Mouse (Mus musculus) layer of hippocampus, postnatal 36 days (tissue): ENCODE results near the gene Arhgap10. TPM values are rescaled to one million over a fixed set of nuclear protein-coding genes. Genes with fewer than 3 reads are reported as not detected.
"Not testable (repeated sequence)": the region's sequence is repeated elsewhere in the genome, so short reads cannot be mapped to it uniquely, and the experiment has no call there.

Experiments
- DNase-seq, 2 experiments: peaks; one replicate each; pipeline ENCODE4 v3.0.0; 2022
- total RNA-seq, 2 experiments: library from RNA; stranded (reverse); gene quantifications; 2 replicates each; pipeline ENCODE4 v1.2.3; 2021

Arhgap10 gene
- total RNA-seq, 2 experiments from 2014 or later = 7.8 to 8.9 TPM

DNA sequence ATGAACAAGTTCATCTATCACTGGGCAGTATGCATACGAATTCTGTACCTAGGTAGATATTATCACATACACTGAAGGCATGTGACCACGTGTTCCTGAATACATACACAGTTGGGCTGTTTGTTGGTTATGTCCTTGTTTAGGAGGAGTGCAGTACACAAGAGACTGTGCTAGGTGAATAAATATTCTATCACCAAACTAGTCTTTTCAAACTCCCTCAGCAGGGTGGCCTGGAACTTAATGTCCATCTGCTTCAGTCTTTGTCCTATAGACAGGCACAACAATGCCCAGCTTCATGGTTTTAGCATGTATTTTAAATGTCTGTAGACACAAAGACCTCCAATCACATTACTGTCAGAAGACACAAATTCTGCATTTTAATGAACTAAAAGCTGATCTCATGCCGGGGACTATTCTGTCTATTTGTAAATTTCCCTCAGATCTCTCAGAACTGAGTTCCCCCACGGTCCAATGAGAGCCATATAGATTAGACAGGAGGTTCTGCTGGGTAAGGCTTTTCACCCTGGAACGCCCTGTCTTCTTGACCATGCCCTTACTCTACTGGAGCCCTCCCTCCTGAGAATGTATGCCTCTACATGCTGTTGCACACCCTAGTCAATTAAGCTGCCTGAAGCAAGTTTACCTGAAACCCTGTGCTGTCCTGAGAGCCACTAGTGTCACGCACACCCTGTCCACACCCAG, 177.6 kb downstream of the Arhgap10 start:
- no peak for DNase-seq

DNA sequence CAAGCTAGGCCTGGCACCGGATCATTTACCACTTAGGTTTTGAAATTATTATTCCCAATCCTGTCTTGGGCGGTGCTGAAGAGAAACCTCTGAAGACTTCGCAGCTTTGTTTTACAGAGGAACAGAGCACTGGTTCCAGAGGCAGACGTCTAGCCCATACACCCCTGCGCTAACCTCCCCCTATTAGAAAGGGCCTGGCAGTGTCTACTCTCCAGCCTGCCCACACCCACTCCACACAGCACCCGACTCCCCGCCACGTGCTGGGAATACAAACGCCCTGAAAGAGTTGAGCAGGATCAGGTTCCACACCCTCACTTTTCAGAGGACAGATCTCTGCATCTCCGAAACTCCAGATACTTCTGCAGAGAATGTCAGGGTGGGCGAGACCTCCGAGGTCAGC, 180.5 kb downstream of the Arhgap10 start:
- no peak for DNase-seq

DNA sequence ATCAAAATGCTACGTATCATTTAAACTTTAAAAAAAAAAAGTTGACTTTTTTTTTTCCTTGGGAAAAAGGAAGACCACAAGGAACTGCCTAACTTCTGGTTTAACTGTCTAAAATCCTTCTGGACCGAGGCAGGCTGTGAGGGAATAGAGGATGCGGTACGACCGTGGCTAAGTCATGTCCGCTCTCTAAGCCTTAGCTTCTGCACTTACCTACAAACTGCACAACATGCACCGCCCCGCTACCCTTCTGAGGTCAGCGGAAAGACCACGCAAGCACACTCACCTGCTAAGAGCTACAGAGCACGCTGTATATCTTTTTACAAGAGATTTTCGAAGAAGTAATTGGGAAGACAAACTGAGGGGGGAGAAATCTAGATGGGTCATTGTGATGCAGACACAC, 186.6 kb downstream of the Arhgap10 start:
- no peak for DNase-seq

DNA sequence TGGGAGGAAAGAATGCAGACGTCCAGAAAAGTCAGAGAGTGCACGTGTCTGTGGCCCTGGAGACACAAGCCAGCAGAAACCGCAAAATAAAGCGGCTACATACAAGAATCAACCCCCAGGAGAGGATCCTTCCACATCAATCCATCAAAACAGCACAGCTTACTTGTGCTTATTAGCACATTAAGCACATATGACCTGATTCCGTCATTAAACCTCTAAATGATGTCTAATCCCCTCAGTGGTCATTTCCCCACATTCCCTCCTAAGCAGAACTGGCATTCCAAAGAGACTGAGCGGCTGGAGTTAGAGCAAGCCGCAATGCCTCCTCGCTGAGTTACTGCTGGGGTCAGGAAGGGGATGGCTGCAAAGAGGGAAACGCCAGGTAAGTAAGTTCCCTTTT, 187.4 kb downstream of the Arhgap10 start:
- no peak for DNase-seq

DNA sequence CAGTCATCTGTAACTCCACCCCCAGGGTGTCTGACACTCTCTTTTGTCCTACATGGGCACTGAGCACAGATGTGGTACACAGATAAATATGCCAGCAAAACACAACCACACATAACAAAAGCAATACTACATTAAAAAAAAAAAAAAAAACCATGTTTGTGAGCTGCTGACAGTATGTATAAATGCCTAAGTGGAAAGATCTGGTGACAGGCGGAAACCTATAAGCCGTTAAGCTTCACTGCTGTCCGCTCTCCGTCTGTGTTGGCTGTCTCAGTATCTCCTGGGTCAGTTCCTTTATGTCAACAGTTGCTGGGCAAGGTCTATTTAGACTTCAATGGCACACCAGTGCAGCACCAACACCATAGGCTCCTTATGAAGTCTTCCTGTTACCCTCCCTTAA, 188.0 kb downstream of the Arhgap10 start:
- no peak for DNase-seq

DNA sequence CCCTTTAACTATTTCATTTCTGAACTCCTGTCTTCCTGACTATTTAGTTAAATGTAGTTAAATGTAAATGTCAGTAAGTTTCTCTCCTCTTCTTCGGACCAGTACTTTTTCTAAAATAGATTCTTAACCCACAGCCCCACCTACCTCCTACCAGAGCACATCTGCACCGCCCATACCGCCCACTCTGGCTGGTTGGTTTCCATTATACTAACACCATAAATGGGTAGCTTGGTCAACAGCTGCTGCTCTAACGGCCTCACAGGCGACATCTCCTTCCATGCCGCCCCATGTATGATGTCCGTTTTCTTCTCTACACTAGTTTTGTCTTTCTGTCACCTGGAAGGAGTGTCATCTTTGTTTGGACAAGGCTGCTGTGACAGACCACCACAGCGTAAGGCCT, 189.3 kb downstream of the Arhgap10 start:
- DNase-seq = no peak

DNA sequence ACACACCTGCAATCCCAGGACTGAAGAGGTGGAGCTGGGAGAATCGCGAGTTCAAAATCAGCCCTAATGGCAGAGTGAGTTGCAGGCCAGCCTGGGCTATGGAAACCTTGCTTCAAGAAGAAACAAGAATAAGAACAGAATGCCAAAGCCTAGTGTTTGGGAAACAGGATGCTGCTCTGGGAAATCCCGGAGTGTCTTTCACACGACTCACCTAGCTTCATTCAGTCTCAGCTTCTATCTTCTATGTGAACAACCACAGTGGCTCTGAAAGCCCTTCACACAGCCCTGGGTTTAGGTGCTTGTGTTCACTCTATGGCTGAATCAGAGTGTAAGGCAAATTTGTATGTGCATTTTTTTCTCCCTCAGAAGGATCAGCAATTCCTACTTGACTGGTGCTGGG, 190.4 kb downstream of the Arhgap10 start:
- no peak for DNase-seq

DNA sequence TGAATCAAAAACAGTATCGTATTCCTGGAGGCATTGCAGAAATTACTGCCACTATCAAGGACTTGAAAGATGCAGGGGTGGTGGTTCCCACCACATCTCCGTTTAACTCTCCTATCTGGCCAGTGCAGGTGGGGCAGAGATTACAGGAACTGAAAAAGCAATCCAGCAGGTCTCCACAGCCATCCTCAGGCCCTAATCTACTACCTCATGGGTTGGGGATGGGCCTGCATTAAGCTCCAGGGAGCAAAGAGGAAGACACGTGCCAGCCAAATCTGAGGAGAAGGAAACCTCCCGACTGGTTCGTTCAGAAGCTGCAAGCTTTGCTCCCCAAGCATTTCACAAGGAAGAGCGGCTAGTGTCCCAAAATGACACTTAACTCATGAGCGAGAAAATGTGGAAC, 195.0 kb downstream of the Arhgap10 start:
- not testable (repeated sequence) for DNase-seq

DNA sequence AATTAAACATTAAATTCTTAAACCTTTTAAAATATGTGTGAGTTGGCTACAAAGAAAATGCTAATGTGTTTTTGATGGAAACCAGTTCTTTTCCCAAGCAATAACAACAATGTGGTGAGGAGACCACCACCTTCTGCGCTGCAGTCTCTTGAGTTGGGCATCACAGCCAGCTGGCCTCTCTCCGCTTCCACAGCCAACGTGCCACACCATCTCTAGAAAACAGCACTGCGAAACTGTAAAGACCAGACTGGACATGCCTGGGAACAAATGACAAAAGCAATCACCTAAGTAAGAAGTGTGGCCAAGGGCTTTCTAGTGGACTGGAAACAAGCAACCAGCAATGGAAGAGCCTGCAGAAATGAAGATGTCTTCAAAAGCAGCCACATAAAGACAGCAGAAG, 195.9 kb downstream of the Arhgap10 start:
- no peak for DNase-seq

DNA sequence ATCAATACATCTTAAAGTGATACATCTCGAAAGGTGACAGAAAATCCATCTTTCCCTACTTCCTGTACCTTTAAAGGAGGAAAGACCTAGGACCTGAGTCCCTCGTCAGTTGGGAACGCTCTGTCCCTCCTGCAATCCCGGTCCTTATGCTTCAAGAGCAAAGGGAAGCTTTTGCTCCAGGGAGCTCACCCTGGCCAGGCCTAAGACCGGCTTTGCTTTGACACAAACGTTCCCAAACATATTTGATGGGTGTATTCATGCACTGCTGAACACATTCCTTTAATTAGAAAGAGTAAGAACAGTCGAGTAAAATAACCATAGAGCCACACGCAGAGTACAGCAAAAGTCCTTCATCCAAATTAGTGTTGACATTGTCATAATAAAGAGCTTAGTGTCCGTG, 199.2 kb downstream of the Arhgap10 start:
- DNase-seq = no peak

DNA sequence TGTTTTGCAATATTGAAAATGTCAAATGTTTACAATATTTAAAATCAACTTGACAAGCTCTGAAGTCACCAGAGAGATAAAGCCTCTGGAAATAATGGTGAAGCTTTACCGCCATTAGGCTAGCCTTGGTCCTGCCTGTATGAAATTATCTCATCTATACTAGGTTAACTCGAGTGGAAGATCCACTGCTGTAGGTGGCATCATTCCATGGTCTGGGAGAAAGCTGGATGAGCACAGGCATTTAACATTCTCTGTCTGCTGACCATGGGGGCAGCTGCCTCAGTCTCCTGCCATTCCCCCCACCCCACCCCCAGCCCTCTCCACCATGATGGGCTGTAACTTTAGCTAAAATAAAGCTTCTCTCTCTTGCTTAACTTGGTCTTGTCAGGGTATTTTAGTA, 200.0 kb downstream of the Arhgap10 start:
- DNase-seq = no peak

DNA sequence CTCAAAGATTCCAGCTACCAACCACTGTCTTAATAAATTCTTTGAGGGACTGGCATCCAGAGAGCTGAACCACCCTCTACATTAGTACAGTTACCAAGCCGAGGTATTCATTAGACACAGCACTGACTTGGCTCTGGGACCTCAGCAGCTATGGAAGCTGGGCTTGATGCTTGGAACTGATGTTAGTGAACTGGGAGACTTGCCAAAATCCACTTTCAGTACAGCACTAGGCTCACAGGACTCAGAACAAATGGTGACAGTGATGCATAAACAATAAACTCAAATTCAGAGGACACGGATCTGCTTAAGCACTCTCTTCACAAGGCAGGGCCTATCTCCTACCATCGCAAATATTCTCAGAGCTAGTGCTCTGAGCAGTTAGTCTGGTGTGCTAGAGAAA, 204.8 kb downstream of the Arhgap10 start:
- no peak for DNase-seq

DNA sequence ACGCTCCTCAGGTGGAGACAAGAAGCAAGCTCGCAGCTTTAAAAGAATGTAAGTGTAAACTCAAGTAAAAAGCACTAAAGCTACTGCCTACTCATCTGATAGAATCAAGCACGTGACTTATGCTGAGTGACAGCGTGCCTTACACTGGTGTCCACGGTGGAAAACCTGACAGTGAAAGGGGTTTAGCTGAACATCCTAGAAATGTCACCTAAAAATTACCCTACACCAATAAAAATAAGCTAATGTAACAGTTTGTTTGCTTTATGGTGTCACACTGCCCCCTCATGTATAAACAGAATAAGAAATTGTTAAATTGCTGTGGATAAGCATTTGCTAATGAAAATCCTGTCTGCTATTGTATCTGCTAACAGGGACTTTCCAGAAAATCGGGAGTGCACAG, 206.0 kb downstream of the Arhgap10 start:
- no peak for DNase-seq

DNA sequence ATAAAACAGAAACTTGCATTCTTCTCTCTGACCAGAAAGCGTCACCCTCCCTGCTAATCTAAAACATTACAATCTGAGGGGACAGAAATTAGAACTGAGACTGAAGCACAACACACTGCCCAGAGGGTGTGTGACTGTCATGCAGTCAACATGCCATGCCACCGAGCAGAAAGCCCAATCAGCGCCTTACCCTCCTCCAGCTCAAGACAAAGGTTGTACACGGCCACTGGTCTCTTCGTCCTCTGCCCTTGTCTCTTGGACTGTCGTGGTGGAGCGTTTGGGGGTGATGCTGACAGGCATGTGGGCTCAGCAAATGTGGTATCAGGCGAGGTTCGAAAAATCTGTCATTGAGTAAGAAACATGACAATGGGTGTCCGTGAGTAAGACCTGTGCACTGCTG, 207.2 kb downstream of the Arhgap10 start:
- no peak for DNase-seq

DNA sequence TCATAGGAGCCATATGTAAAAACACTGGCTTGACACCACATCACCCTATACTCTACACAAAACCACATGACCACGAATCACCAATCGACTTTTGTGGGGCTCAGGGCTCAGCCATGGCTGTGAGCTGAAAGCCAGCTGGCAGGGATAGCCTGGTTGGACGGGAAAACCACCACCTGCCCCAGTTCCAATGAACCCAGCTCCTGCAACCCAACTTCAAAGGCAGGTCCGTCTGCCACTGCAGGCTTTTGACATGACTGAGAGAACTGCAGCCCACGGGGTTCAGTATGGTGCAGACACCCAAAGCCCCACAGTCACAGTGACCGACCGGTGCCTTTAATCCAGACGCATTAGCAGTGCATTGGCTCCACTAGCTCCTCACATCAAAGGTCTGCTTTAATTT, 207.7 kb downstream of the Arhgap10 start:
- no peak for DNase-seq

DNA sequence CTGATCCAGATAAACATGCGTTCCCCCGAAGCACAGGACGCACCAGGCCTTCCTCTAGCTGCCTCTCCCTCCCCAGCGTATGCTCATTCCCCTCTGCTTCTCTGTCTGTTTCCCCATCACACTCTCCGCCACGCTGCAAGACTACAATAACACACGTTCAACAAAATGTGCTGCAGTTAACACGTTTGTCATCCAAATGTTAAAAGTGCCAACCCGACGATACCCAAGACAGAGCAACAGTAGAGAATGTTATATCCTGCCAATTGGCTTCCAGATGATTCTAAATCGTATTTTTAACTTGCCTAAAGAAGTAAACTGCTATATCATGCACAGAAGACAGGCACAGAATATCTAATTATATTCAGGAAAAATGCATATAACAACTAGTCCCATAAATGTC, 223.2 kb downstream of the Arhgap10 start:
- peak in 1 of 2 experiments; percentile 27 for DNase-seq

DNA sequence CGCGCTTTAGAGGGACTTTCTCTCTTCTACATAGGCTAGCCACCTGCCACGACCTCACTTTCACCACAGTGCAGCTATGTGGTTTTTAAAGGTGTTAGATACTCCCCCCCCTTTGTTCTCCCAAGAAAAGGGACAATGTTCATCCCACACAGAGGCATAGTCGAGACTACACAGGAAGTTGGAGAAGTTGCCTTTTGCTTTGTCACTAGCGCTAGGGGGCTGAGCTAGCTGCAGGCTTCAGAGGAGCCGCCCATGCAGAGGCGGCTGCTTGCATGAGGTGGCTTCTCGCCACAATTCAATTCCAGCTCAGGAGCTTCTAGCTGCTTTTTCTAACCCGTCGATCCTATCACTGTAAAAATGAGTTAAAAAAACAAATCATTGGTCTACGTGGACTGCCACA, 225.1 kb downstream of the Arhgap10 start:
- no peak for DNase-seq

DNA sequence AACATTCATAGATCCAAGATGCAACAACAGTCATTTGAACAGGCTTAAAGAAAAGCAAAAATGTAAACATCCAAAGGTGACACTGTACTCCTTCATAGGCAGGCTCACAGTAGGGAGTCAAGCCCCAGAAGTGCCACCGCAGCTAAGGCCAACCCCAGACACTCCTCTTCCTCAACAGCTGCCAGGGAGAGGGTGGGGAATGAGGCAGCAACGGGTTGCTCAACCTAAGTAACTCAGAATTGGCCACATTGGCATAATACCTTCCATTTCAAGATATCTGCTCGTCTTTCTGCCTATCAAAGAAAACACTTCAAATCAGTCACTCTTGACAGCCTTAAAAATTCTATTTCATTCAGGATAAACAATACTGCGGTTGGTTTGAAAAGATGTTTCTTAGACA, 225.6 kb downstream of the Arhgap10 start:
- DNase-seq = no peak

DNA sequence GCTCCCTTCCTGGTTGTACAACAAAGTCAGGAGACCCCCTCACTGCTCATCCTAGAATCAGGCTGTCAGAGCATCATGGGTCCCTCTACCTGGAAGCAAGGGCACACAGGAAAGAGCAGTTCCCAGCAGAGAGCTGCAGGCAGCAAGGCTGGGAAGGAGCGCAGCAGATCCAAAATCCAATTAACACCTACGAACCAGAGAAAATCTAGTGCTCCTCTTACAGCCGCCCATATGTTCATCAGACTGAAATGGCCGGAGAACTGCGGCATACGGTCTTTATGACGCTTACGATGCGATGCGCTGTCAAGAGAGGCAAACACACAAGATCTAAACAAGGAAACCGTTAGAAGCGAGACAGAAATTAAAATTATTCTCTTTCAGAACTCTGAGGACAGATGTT, 229.3 kb downstream of the Arhgap10 start:
- DNase-seq = no peak

DNA sequence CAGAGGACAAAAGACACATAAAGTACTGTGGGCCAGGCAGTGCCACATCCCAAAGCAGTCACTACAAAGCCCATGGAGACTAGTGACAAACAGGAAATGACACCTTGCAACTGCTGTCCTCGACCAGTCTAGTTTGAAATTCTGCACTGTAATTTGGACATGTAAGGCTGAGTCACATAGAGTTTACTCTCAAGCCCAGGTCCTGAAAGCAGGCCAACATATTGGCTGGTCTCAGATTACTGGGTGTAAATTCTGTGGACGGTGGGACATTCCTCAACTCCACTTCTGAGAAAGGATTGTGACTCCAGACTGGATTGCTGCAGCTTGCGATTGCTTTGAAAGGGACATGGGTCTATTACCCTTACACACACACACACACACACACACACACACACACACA, 229.7 kb downstream of the Arhgap10 start:
- DNase-seq = no peak

DNA sequence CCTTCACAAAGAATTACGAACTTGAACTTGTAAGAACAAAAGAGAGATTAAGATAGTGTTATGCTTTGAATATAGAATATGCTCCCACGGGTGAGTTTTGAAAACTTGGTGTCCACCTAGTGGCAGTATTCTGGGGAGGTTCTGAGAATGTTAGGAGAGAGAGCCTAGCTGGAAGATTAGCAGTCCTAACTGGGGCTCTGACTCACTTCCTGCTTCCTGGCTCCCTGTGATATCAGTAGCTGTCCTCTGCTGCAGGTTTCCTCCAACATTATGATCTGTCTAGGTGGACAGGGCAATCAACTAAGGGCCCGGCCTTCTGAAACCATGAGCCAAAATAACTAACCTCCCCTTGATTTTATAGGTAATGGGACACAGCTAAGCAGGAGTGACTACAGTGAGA, 233.3 kb downstream of the Arhgap10 start:
- DNase-seq = no peak

DNA sequence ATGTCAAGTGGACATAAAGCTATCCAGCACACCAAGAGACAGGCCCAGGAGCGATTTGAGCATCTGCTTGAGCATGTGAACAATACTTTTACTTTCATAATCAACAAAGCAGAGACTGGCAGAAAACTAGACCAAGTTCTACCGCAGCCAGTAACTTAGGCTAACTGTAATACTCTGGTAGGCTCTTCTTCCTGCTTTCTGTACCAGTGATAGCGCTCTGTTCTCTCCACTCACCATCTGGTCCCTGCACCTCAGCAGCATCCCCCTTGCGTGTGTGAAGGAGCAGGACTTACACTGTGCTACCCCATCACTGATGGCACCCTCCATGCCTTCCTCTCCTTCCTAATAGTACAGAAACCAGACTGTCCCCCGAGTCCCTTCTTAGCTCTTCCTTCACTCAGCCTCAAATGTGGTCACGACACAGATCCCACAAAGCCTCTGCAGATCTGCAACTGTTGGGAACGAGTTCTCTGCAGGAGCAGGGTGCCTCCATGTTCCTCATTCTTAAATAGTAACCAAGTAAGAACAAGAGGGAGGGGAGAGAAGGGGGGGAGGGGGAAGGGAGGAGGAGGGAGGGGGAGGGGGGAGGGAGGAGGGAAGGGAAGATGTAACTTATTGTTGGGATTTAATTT, 235.0 kb downstream of the Arhgap10 start:
- DNase-seq = no peak

DNA sequence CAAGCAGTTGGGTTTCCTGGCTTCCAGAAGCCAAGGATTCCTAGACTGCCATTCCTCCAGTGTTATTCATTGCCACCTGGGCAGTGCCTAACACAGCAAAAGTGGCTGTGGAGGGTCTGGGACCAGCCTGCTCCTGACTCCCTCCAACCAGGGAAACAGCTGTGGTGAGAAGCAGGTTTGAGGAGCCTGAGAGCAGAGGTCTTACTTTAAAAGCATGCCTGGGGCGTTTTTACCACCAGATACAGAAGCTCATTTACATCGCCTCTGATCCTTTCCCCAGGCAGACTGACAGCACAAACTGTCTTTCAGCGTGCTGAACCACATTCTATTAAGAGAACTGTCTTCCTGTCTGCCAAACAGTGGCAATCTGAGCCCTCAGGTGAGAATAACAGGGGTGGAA, 237.8 kb downstream of the Arhgap10 start:
- DNase-seq = no peak

DNA sequence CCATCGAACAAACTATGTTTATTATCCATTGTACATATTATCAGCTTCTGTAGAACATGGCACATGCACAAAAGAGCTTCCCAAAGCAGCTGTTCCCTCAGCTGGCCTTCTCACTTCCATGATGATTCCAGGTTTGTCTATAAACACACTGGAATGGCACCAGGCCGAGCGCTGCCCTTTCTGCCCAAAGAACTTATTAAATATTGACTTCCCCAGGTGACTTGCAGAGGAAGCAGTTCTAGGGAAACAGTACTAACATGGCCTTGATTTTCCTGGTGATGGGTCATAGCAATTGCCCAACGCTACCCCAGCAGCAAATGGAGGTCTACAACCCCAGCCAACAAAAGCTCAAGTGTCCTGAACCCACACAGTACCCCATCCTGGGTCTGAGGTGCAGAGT, 239.5 kb downstream of the Arhgap10 start:
- no peak for DNase-seq

DNA sequence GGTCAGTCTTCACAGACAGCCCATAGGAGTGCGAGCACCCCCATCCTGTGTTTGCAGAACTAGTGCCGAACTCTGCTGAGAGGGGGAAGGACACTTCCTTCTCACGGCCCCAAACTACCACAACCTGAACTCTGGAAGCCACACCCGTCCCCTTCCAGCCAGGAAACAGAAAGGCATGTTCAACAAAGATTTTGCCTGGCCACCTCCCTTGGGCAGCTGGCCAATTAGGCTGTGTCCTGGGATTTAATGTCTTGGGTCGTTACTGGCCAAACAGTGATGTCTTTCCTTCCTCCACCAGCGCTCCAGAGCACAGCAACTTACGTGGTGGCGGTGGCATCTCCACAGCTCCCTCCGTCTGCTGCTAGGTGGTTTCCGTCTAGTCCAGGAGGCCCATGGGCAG, 240.9 kb downstream of the Arhgap10 start:
- DNase-seq = no peak
